Mouse (Mus musculus): ENCODE results near the gene Asic3.
"Not testable (repeated sequence)": the region's sequence is repeated elsewhere in the genome, so short reads cannot be mapped to it uniquely, and the experiment has no call there.

The Asic3 gene

GRCm38 (mm10) chr5:24388246-24388915 lies 24.8 kb upstream of the Asic3 start:
- DNase-seq (ENCODE audit: low read depth, low spot score), result no peak

- peak; percentile 62 for DNase-seq (ENCODE audit: low read depth, low spot score)
These were observed 24.1 kb upstream of the Asic3 start for GRCm38 (mm10) chr5:24389011-24389657.

GRCm38 (mm10) chr5:24389658-24390020 lies 23.6 kb upstream of the Asic3 start:
- DNase-seq (ENCODE audit: low read depth, low spot score), result no peak

- DNase-seq (ENCODE audit: low read depth, low spot score), result no peak
These were observed 21.3 kb upstream of the Asic3 start, which contains the start of gene Atg9b for GRCm38 (mm10) chr5:24391864-24392263. Gene Atg9b, minus strand, starts transcription at chr5:24392143.

- no peak for DNase-seq (ENCODE audit: low read depth, low spot score)
These were observed 20.5 kb upstream of the Asic3 start for GRCm38 (mm10) chr5:24392724-24393123.

GRCm38 (mm10) chr5:24393392-24393997 lies 19.7 kb upstream of the Asic3 start, which contains the start of gene Abcb8:
Gene Abcb8, plus strand, starts transcription at chr5:24393663.
- DNase-seq (ENCODE audit: low read depth, low spot score), result peak; percentile 86

GRCm38 (mm10) chr5:24394165-24394894 lies 18.9 kb upstream of the Asic3 start:
- peak; percentile 99 for DNase-seq (ENCODE audit: low read depth, low spot score)

- DNase-seq (ENCODE audit: low read depth, low spot score), result not testable (repeated sequence)
These were observed 16.9 kb upstream of the Asic3 start for GRCm38 (mm10) chr5:24396254-24396653.

GRCm38 (mm10) chr5:24399686-24400085 lies 13.5 kb upstream of the Asic3 start:
- no peak for DNase-seq (ENCODE audit: low read depth, low spot score)

- no peak for DNase-seq (ENCODE audit: low read depth, low spot score)
These were observed 12.8 kb upstream of the Asic3 start for GRCm38 (mm10) chr5:24400362-24400761.

- no peak for DNase-seq (ENCODE audit: low read depth, low spot score)
These were observed 12.1 kb upstream of the Asic3 start for GRCm38 (mm10) chr5:24400911-24401605.

- no peak for DNase-seq (ENCODE audit: low read depth, low spot score)
These were observed 11.2 kb upstream of the Asic3 start for GRCm38 (mm10) chr5:24401969-24402368.

- DNase-seq (ENCODE audit: low read depth, low spot score), result no peak
These were observed 8.4 kb upstream of the Asic3 start for GRCm38 (mm10) chr5:24404594-24405360.

- no peak for DNase-seq (ENCODE audit: low read depth, low spot score)
These were observed 7.8 kb upstream of the Asic3 start for GRCm38 (mm10) chr5:24405389-24405876.

- DNase-seq (ENCODE audit: low read depth, low spot score), result no peak
These were observed 4.5 kb upstream of the Asic3 start for GRCm38 (mm10) chr5:24408651-24409050.

- DNase-seq (ENCODE audit: low read depth, low spot score), result no peak
These were observed 3.7 kb upstream of the Asic3 start for GRCm38 (mm10) chr5:24409466-24409865.

GRCm38 (mm10) chr5:24412063-24412462 lies 1.1 kb upstream of the Asic3 start:
- no peak for DNase-seq (ENCODE audit: low read depth, low spot score)

- DNase-seq (ENCODE audit: low read depth, low spot score), result no peak
These were observed 746 bp downstream of the Asic3 start for GRCm38 (mm10) chr5:24413938-24414337.

- DNase-seq (ENCODE audit: low read depth, low spot score), result peak; percentile 87
These were observed 3.1 kb downstream of the Asic3 start for GRCm38 (mm10) chr5:24416222-24416736.

GRCm38 (mm10) chr5:24417587-24417986 lies 4.4 kb downstream of the Asic3 start:
- DNase-seq (ENCODE audit: low read depth, low spot score), result no peak

All from ES-CJ7 (cell line).